Mouse (Mus musculus): ENCODE measurements around the gene Polr3b. TPM values are rescaled to one million over a fixed set of nuclear protein-coding genes. Genes with fewer than 3 reads are reported as not detected.

The Polr3b gene
- polyA plus RNA-seq, 1 experiment from 2014 or later = 3.9 TPM

DNA sequence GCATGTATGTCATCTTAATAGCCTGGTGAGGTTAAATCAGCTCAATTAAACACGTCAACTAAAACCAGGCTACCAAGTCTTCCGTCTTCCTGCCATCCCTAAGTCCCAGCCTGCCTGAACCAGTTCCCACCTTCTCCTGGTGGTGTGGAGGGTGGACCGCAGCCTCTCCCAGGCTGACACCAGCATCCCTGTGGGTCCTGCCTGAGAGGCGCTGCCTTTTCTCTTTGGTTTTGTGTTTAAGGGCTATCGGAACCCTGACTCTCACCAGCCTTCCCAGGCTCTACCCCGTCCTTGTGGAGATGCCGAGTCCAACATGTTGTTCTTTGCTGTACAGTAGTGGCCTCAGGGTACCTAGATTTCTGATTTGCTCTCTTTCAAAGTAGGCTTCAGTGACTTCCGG, 89.4 kb downstream of the Polr3b start:
- DNase-seq (no peak), ATAC-seq (no peak)
- Histone ChIP-seq H3K9me3 (ENCODE audit: low read length) (no peaks in the 10 kb centered on the region), H3K4me2 (ENCODE audit: low read depth, low read length) (no peak overlapping the region), H3K27ac (ENCODE audit: low read depth) (no peak overlapping the region), H3K9ac (replicated peaks) (no peak overlapping the region), H3K4me1 (ENCODE audit: insufficient read depth) (no peaks in the 10 kb centered on the region), H3K36me3 (replicated peaks; ENCODE audit: insufficient read depth, low read length) (peaks cover 24% of the 10 kb centered on the region), H3K27me3 (ENCODE audit: insufficient read depth, low read length) (no peaks in the 10 kb centered on the region), H3K4me3 (ENCODE audit: low read depth, low read length) (no peak overlapping the region)
- WGBS (ENCODE audit: insufficient replicate concordance) = 92% methylated on average over 8 of the region's 8 CpGs
- TF ChIP-seq CTCF (IDR thresholded peaks at IDR 0.05; ENCODE audit: low read depth) = no peak
- TF ChIP-seq EP300 (IDR thresholded peaks at IDR 0.05; ENCODE audit: low read depth) = no peak

GRCm38 (mm10) chr10:84711940-84712339, 89.8 kb downstream of the Polr3b start:
- no peak for TF ChIP-seq EP300 (IDR thresholded peaks at IDR 0.05; ENCODE audit: low read depth)
- no peak overlapping the region for H3K4me2 ChIP-seq (ENCODE audit: low read depth, low read length)
- DNase-seq = no peak

DNA sequence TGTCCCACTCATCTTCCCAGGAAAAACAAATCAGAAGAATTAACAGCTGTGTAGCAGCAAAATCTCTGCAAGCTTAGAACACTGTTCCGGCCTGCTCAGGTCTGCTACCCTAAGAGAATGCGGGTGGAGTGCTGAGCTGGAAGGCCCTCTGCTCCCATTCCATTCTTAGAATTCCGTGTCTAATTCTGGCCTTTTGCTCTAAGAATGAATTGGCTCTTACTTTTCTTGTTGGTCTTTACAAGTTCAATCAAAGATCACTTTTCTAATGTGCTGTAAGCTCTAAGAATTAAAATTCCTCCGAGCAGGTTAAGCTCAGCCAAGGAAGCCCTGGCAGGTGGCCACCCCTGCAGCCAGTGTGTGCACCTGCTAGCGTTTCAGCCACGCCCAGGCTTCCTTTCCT, 90.4 kb downstream of the Polr3b start:
- no peak overlapping the region for H3K9ac ChIP-seq (replicated peaks)
- peaks cover 24% of the 10 kb centered on the region for H3K36me3 ChIP-seq (replicated peaks; ENCODE audit: insufficient read depth, low read length)
- no peak overlapping the region for H3K27ac ChIP-seq (ENCODE audit: low read depth)
- H3K4me1 ChIP-seq (ENCODE audit: insufficient read depth) = no peaks in the 10 kb centered on the region
- no peak overlapping the region for H3K4me2 ChIP-seq (ENCODE audit: low read depth, low read length)
- no peak overlapping the region for H3K4me3 ChIP-seq (ENCODE audit: low read depth, low read length)
- no peaks in the 10 kb centered on the region for H3K9me3 ChIP-seq (ENCODE audit: low read length)
- ATAC-seq (no peak), DNase-seq (no peak)
- TF ChIP-seq CTCF (IDR thresholded peaks at IDR 0.05; ENCODE audit: low read depth) (no peak), EP300 (IDR thresholded peaks at IDR 0.05; ENCODE audit: low read depth) (no peak)
- no peaks in the 10 kb centered on the region for H3K27me3 ChIP-seq (ENCODE audit: insufficient read depth, low read length)
- 86% methylated on average over 6 of the region's 6 CpGs for WGBS (ENCODE audit: insufficient replicate concordance)

More at GRCm38 (mm10) chr10:84711940-84712339, 89.8 kb downstream of the Polr3b start:
- H3K9me3 ChIP-seq (ENCODE audit: low read length) = no peaks in the 10 kb centered on the region
- no peaks in the 10 kb centered on the region for H3K4me1 ChIP-seq (ENCODE audit: insufficient read depth)
- no peak overlapping the region for H3K4me3 ChIP-seq (ENCODE audit: low read depth, low read length)
- WGBS (ENCODE audit: insufficient replicate concordance) = 78% methylated on average over 5 of the region's 5 CpGs
- no peak overlapping the region for H3K9ac ChIP-seq (replicated peaks)
- ATAC-seq = no peak
- no peaks in the 10 kb centered on the region for H3K27me3 ChIP-seq (ENCODE audit: insufficient read depth, low read length)
- no peak overlapping the region for H3K27ac ChIP-seq (ENCODE audit: low read depth)
- H3K36me3 ChIP-seq (replicated peaks; ENCODE audit: insufficient read depth, low read length) = peaks cover 24% of the 10 kb centered on the region

DNA sequence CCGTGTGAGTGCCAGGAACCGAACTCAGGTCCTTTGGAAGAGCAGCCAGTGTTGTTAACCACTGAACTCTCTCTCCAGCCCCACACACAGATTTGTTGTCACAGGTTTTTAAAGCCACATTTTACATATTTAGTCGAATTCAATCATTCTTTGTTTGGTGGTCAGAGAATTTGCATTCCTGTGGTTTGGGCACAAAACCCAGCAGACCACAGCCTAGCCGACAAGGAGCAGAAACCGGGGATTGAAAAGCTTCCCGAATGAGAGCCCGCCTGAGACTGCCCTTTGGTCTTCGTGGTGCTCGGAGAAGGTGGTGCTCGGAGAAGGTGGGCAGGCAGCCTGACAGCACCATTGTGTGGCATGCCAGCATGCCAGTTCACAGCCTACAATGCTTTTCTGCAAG, 91.0 kb downstream of the Polr3b start:
- Histone ChIP-seq H3K27ac (ENCODE audit: low read depth) (no peak overlapping the region), H3K4me2 (ENCODE audit: low read depth, low read length) (no peak overlapping the region), H3K36me3 (replicated peaks; ENCODE audit: insufficient read depth, low read length) (peaks cover 24% of the 10 kb centered on the region), H3K9ac (replicated peaks) (no peak overlapping the region), H3K4me3 (ENCODE audit: low read depth, low read length) (no peak overlapping the region), H3K9me3 (ENCODE audit: low read length) (no peaks in the 10 kb centered on the region), H3K4me1 (ENCODE audit: insufficient read depth) (no peaks in the 10 kb centered on the region), H3K27me3 (ENCODE audit: insufficient read depth, low read length) (no peaks in the 10 kb centered on the region)
- TF ChIP-seq CTCF (IDR thresholded peaks at IDR 0.05; ENCODE audit: low read depth) = no peak
- no peak for TF ChIP-seq EP300 (IDR thresholded peaks at IDR 0.05; ENCODE audit: low read depth)
- DNase-seq = no peak
- WGBS (ENCODE audit: insufficient replicate concordance) = 77% methylated on average over 10 of the region's 10 CpGs
- ATAC-seq = no peak

DNA sequence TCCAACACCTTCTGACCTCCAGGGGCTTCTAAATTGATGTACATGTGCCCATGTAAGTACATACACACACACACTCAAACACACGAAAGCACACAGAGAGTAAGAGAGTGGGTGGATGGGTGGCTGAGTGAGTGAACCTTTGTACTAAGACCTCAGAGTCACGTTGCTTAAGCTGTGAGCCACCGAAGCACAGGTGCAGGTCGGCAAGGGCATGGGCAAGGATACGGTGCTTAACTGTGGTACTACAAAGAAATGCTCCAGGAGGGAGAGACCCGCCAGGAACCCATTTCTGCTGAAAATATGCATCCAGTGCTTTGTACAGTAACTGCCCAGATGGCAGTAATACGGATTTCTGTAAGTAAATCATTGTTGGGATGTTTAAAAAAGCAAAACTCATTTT, 93.5 kb downstream of the Polr3b start:
- DNase-seq (no peak), ATAC-seq (no peak)
- peaks cover 34% of the 10 kb centered on the region for H3K36me3 ChIP-seq (replicated peaks; ENCODE audit: insufficient read depth, low read length)
- no peaks in the 10 kb centered on the region for H3K4me1 ChIP-seq (ENCODE audit: insufficient read depth)
- no peaks in the 10 kb centered on the region for H3K9me3 ChIP-seq (ENCODE audit: low read length)
- no peak overlapping the region for H3K4me2 ChIP-seq (ENCODE audit: low read depth, low read length)
- H3K27ac ChIP-seq (ENCODE audit: low read depth) = no peak overlapping the region
- H3K4me3 ChIP-seq (ENCODE audit: low read depth, low read length) = no peak overlapping the region
- H3K9ac ChIP-seq (replicated peaks) = no peak overlapping the region
- TF ChIP-seq CTCF (IDR thresholded peaks at IDR 0.05; ENCODE audit: low read depth) (no peak), EP300 (IDR thresholded peaks at IDR 0.05; ENCODE audit: low read depth) (no peak)
- no peaks in the 10 kb centered on the region for H3K27me3 ChIP-seq (ENCODE audit: insufficient read depth, low read length)
- 70% methylated on average over 7 of the region's 7 CpGs for WGBS (ENCODE audit: insufficient replicate concordance)

DNA sequence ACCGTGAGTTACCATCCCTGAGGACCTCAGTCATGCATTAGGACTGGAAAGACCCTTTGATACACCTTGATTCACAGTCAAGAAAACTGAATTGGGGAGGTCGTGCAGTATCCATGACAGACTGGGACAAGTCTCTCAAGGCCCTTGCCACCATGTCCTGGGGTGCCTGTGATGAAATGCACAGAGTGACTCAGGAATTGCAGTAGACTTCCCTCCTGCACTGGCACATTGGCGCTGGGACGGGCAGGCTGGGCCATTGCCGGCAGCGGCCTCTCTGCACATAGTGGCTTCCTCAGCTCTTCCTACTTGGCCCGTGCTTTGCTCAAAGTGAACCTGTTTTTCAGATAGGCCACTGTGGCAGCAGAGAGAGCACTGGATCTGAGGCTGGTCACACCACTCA, 94.5 kb downstream of the Polr3b start:
- TF ChIP-seq CTCF (IDR thresholded peaks at IDR 0.05; ENCODE audit: low read depth) (no peak), EP300 (IDR thresholded peaks at IDR 0.05; ENCODE audit: low read depth) (no peak)
- no peak for ATAC-seq
- no peak for DNase-seq
- Histone ChIP-seq H3K4me2 (ENCODE audit: low read depth, low read length) (no peak overlapping the region), H3K27me3 (ENCODE audit: insufficient read depth, low read length) (no peaks in the 10 kb centered on the region), H3K27ac (ENCODE audit: low read depth) (no peak overlapping the region), H3K36me3 (replicated peaks; ENCODE audit: insufficient read depth, low read length) (peaks cover 41% of the 10 kb centered on the region), H3K4me1 (ENCODE audit: insufficient read depth) (no peaks in the 10 kb centered on the region), H3K9ac (replicated peaks) (no peak overlapping the region), H3K4me3 (ENCODE audit: low read depth, low read length) (no peak overlapping the region), H3K9me3 (ENCODE audit: low read length) (no peaks in the 10 kb centered on the region)
- 91% methylated on average over 7 of the region's 7 CpGs for WGBS (ENCODE audit: insufficient replicate concordance)

- ATAC-seq = no peak
- H3K27me3 ChIP-seq (ENCODE audit: insufficient read depth, low read length) = no peaks in the 10 kb centered on the region
- no peak for DNase-seq
- no peak overlapping the region for H3K4me2 ChIP-seq (ENCODE audit: low read depth, low read length)
- peaks cover 36% of the 10 kb centered on the region for H3K36me3 ChIP-seq (replicated peaks; ENCODE audit: insufficient read depth, low read length)
- H3K27ac ChIP-seq (ENCODE audit: low read depth) = no peak overlapping the region
- H3K4me3 ChIP-seq (ENCODE audit: low read depth, low read length) = no peak overlapping the region
- no peaks in the 10 kb centered on the region for H3K4me1 ChIP-seq (ENCODE audit: insufficient read depth)
- TF ChIP-seq EP300 (IDR thresholded peaks at IDR 0.05; ENCODE audit: low read depth) (no peak), CTCF (IDR thresholded peaks at IDR 0.05; ENCODE audit: low read depth) (no peak)
- no peaks in the 10 kb centered on the region for H3K9me3 ChIP-seq (ENCODE audit: low read length)
- WGBS (ENCODE audit: insufficient replicate concordance) = 76% methylated on average over 12 of the region's 12 CpGs
- no peak overlapping the region for H3K9ac ChIP-seq (replicated peaks)
Measured at GRCm38 (mm10) chr10:84722711-84723110, 100.6 kb downstream of the Polr3b start.

All from liver, postnatal 0 days (tissue).